Mouse (Mus musculus) intestine, embryonic 16.5 days (tissue): ENCODE measurements around the gene Nfasc. TPM values are rescaled to one million over a fixed set of nuclear protein-coding genes. Genes with fewer than 3 reads are reported as not detected.
A peak's percentile ranks its signal among the peaks of the same experiment; 100 is the strongest.

Experiments used
- ATAC-seq: fragments of 200-750 bp; cut with Nextera tagmentation; 2 replicates; pipeline ENCODE4 v1.8.0; 2017; ENCODE audit warnings: moderate TSS enrichment, moderate library complexity
- H3K27ac ChIP-seq: fragments of 300-500 bp; sonication (generic); 2 replicates; pipeline ENCODE4 v1.5.1; 2014; ENCODE audit warnings: mild to moderate bottlenecking, low read length
- H3K27me3 ChIP-seq: fragments of 300-500 bp; sonication (generic); replicated peaks from 2 replicates; pipeline ENCODE4 v1.6.1; 2014; ENCODE audit warnings: low read length, control low read depth, mixed read lengths; ENCODE audit not compliant: control insufficient read depth, insufficient read depth
- H3K36me3 ChIP-seq: fragments of 300-500 bp; sonication (generic); 2 replicates; pipeline ENCODE4 v1.6.1; 2014; ENCODE audit warnings: low read length, control low read depth; ENCODE audit not compliant: control insufficient read depth, insufficient read depth
- H3K4me1 ChIP-seq: fragments of 300-500 bp; sonication (generic); 2 replicates; pipeline ENCODE4 v1.6.1; 2014; ENCODE audit warnings: low read length, control low read depth, mixed read lengths; ENCODE audit not compliant: control insufficient read depth, insufficient read depth
- H3K4me2 ChIP-seq: fragments of 300-500 bp; sonication (generic); 2 replicates; pipeline ENCODE4 v1.6.1; 2014; ENCODE audit warnings: low read depth, low read length, control low read depth
- H3K4me3 ChIP-seq: fragments of 300-500 bp; sonication (generic); 2 replicates; pipeline ENCODE4 v1.5.1; 2014; ENCODE audit warnings: mild to moderate bottlenecking, low read length
- H3K9ac ChIP-seq: fragments of 300-500 bp; sonication (generic); 2 replicates; pipeline ENCODE4 v1.6.1; 2014; ENCODE audit warnings: low read depth, low read length
- H3K9me3 ChIP-seq: fragments of 300-500 bp; sonication (generic); 2 replicates; pipeline ENCODE4 v1.6.1; 2016; ENCODE audit warnings: low read length, control low read depth; ENCODE audit not compliant: control insufficient read depth
- WGBS: fragments of 180-500 bp; shearing (Covaris S2); extraction: QIAGEN DNeasy Blood & Tissue Kit; methylation state at CpG from one replicate; pipeline ENCODE4 v1.1.7; 2014; 5-methylcytosine and 5-hydroxymethylcytosine counted together
- polyA plus RNA-seq: library from polyadenylated mRNA; unstranded; fragments of >200 nt; fragmentation: Nextera tagmentation; extraction: Ambion mirVana; gene quantifications from 2 replicates; pipeline ENCODE4 v1.2.1, GENCODE M21; 2015

Gene Nfasc
- polyA plus RNA-seq, 1 experiment from 2014 or later = 2.0 TPM

GRCm38 (mm10) chr1:132660354-132660753 lies 81.2 kb downstream of the Nfasc start:
- no peaks in the 10 kb centered on the region for H3K9me3 ChIP-seq
- H3K4me1 ChIP-seq = no peaks in the 10 kb centered on the region
- no peaks in the 10 kb centered on the region for H3K36me3 ChIP-seq
- 34% methylated on average over 4 of the region's 4 CpGs for WGBS
- H3K9ac ChIP-seq = no peak overlapping the region
- no peak overlapping the region for H3K4me2 ChIP-seq
- ATAC-seq = no peak
- no peaks in the 10 kb centered on the region for H3K27me3 ChIP-seq
- H3K27ac ChIP-seq = no peak overlapping the region
- no peak overlapping the region for H3K4me3 ChIP-seq

- H3K36me3 ChIP-seq = no peaks in the 10 kb centered on the region
- H3K27me3 ChIP-seq = no peaks in the 10 kb centered on the region
- no peak overlapping the region for H3K27ac ChIP-seq
- H3K9ac ChIP-seq = no peak overlapping the region
- no peak for ATAC-seq
- no peak overlapping the region for H3K4me3 ChIP-seq
- no peaks in the 10 kb centered on the region for H3K4me1 ChIP-seq
- H3K4me2 ChIP-seq = no peak overlapping the region
- H3K9me3 ChIP-seq = no peaks in the 10 kb centered on the region
- WGBS = 9% methylated on average over 3 of the region's 3 CpGs
Observed at GRCm38 (mm10) chr1:132659604-132660003, 82.0 kb downstream of the Nfasc start.

- WGBS = 71% methylated on average over 6 of the region's 6 CpGs
Observed at GRCm38 (mm10) chr1:132655611-132656010, 86.0 kb downstream of the Nfasc start.

GRCm38 (mm10) chr1:132654769-132655168 lies 86.8 kb downstream of the Nfasc start:
- no peak overlapping the region for H3K9ac ChIP-seq

More at GRCm38 (mm10) chr1:132655611-132656010, 86.0 kb downstream of the Nfasc start:
- no peak overlapping the region for H3K4me2 ChIP-seq
- no peaks in the 10 kb centered on the region for H3K36me3 ChIP-seq
- H3K27ac ChIP-seq = no peak overlapping the region
- no peaks in the 10 kb centered on the region for H3K4me1 ChIP-seq
- H3K4me3 ChIP-seq = no peak overlapping the region
- H3K27me3 ChIP-seq = no peaks in the 10 kb centered on the region
- no peaks in the 10 kb centered on the region for H3K9me3 ChIP-seq
- H3K9ac ChIP-seq = no peak overlapping the region
- ATAC-seq = no peak

GRCm38 (mm10) chr1:132653841-132654457 lies 87.6 kb downstream of the Nfasc start:
- ATAC-seq = no peak
- WGBS = 73% methylated on average over 12 of the region's 12 CpGs

More at GRCm38 (mm10) chr1:132654769-132655168, 86.8 kb downstream of the Nfasc start:
- ATAC-seq = no peak
- 62% methylated on average over 9 of the region's 9 CpGs for WGBS
- Histone ChIP-seq H3K36me3 (no peaks in the 10 kb centered on the region), H3K4me1 (no peaks in the 10 kb centered on the region), H3K27me3 (peaks cover 4% of the 10 kb centered on the region; the same call in 1 of the 2 replicates), H3K9me3 (no peaks in the 10 kb centered on the region), H3K4me2 (no peak overlapping the region), H3K4me3 (no peak overlapping the region), H3K27ac (no peak overlapping the region)

GRCm38 (mm10) chr1:132653161-132653560 lies 88.4 kb downstream of the Nfasc start:
- Histone ChIP-seq H3K9ac (no peak overlapping the region), H3K4me2 (no peak overlapping the region), H3K4me1 (no peaks in the 10 kb centered on the region), H3K27me3 (peaks cover 4% of the 10 kb centered on the region; the same call in 1 of the 2 replicates), H3K4me3 (no peak overlapping the region), H3K27ac (no peak overlapping the region), H3K9me3 (no peaks in the 10 kb centered on the region), H3K36me3 (no peaks in the 10 kb centered on the region)
- peak; percentile 63; the same call in 1 of the 2 replicates for ATAC-seq
- WGBS = 69% methylated on average over 9 of the region's 9 CpGs

More at GRCm38 (mm10) chr1:132653841-132654457, 87.6 kb downstream of the Nfasc start:
- Histone ChIP-seq H3K4me1 (no peaks in the 10 kb centered on the region), H3K9me3 (no peaks in the 10 kb centered on the region), H3K9ac (no peak overlapping the region), H3K27ac (no peak overlapping the region), H3K4me3 (no peak overlapping the region), H3K27me3 (peaks cover 4% of the 10 kb centered on the region; the same call in 1 of the 2 replicates), H3K36me3 (no peaks in the 10 kb centered on the region), H3K4me2 (no peak overlapping the region)

GRCm38 (mm10) chr1:132650680-132651079 lies 90.9 kb downstream of the Nfasc start:
- H3K4me3 ChIP-seq = no peak overlapping the region
- H3K27me3 ChIP-seq = peaks cover 4% of the 10 kb centered on the region; the same call in 1 of the 2 replicates
- H3K4me1 ChIP-seq = peaks cover 3% of the 10 kb centered on the region; the same call in 1 of the 2 replicates
- WGBS = 75% methylated on average over 9 of the region's 9 CpGs
- H3K4me2 ChIP-seq = no peak overlapping the region
- H3K9ac ChIP-seq = no peak overlapping the region
- ATAC-seq = no peak
- H3K9me3 ChIP-seq = no peaks in the 10 kb centered on the region
- no peak overlapping the region for H3K27ac ChIP-seq
- H3K36me3 ChIP-seq = no peaks in the 10 kb centered on the region

- Histone ChIP-seq H3K36me3 (no peaks in the 10 kb centered on the region), H3K4me3 (no peak overlapping the region), H3K9me3 (no peaks in the 10 kb centered on the region), H3K4me1 (peaks cover 3% of the 10 kb centered on the region; the same call in 1 of the 2 replicates), H3K27me3 (peaks cover 4% of the 10 kb centered on the region; the same call in 1 of the 2 replicates), H3K4me2 (no peak overlapping the region), H3K27ac (no peak overlapping the region), H3K9ac (no peak overlapping the region)
- peak; percentile 52 for ATAC-seq
- WGBS = 36% methylated on average over 6 of the region's 6 CpGs
Observed at GRCm38 (mm10) chr1:132647958-132648357, 93.6 kb downstream of the Nfasc start.

GRCm38 (mm10) chr1:132641049-132641795 lies 100.4 kb downstream of the Nfasc start:
- H3K27me3 ChIP-seq = no peaks in the 10 kb centered on the region
- no peaks in the 10 kb centered on the region for H3K9me3 ChIP-seq
- no peak overlapping the region for H3K9ac ChIP-seq
- 40% methylated on average over 13 of the region's 13 CpGs for WGBS
- H3K36me3 ChIP-seq = no peaks in the 10 kb centered on the region
- 0 out of 2 replicates have a peak, but pooled peaks cover 4% of the 10 kb centered on the region for H3K4me1 ChIP-seq
- no peak overlapping the region for H3K4me3 ChIP-seq
- no peak overlapping the region for H3K4me2 ChIP-seq
- ATAC-seq = peak; percentile 52; the same call in 1 of the 2 replicates
- no peak overlapping the region for H3K27ac ChIP-seq
